Mouse (Mus musculus): ENCODE measurements at regions not wholly inside any gene's neighbourhood (a gene's known extent, or its start where the extent isn't known, plus 50 kb on each side); places are given as distances from the start of the nearest gene placed in this dataset.
"Not testable (repeated sequence)": the region's sequence is repeated elsewhere in the genome, so short reads cannot be mapped to it uniquely, and the experiment has no call there.

DNA sequence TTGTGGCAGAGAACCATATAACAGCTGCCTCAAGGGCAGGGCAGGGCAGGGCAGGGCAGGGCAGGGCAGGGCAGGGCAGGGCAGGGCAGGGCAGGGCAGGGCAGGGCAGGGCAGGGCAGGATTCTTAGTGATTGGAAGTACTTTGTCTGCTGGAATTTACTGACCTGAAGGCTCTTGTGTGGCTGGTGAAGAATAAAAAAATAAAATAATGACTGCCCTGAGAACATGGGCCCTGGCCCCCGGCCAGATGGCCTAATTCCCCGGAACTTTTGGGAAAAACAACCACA, 169.3 kb downstream of the Qk start:
- 33% methylated on average over 2 of the region's 2 CpGs for WGBS
- not testable (repeated sequence) for H3K9ac ChIP-seq (replicated peaks; ENCODE audit: low read depth); H3K9me3 ChIP-seq (ENCODE audit: low read length); H3K4me1 ChIP-seq (ENCODE audit: insufficient read depth, low read depth, low read length); H3K4me2 ChIP-seq (replicated peaks; ENCODE audit: low read depth, low read length); H3K27me3 ChIP-seq (replicated peaks; ENCODE audit: insufficient read depth, low read length); H3K36me3 ChIP-seq (ENCODE audit: insufficient read depth, low read length); H3K4me3 ChIP-seq (ENCODE audit: low read depth, low read length)
- peak overlapping the region; percentile 78 for H3K27ac ChIP-seq (ENCODE audit: low read length)
- ATAC-seq (peak; percentile 91), DNase-seq (ENCODE audit: low spot score) (peak; percentile 84)

DNA sequence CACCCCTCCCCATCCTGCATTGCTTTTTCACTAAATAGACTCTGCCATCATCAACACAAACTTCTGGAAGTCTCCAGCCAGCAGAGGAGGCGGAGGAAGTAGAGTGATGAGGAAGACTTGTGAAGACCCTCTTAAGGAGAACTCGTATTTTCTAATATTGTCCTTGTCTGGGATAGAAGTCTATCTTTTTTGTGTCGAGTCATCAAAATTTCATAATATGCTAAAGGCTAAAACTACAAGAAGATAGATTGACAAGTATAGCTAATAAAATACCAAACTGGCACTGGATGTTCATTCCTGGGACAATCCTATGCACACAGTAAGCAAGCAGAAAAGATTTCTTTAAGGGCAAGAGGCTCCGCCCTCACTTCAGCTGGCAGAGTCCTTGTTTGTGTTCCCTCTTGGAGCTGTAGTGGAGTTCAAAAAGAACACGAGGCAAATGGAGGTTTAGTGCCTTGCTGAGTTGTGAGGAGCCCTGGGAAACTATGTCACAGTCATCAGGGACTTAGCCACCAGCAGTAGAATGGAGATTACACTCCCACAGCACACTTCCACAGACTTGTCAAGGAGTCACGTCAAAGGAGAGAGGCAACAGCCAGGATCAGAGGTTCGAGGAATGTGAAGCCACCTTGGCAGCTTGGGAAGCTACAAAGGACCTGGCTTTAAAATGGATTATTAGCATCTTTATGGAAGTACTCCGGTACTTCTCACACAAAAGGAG, 169.8 kb downstream of the Qk start:
- no peak overlapping the region for H3K4me2 ChIP-seq (replicated peaks; ENCODE audit: low read depth, low read length)
- H3K4me3 ChIP-seq (ENCODE audit: low read depth, low read length), result no peak overlapping the region
- peak overlapping the region; percentile 78 for H3K27ac ChIP-seq (ENCODE audit: low read length)
- H3K27me3 ChIP-seq (replicated peaks; ENCODE audit: insufficient read depth, low read length), result no peaks in the 10 kb centered on the region
- no peaks in the 10 kb centered on the region for H3K4me1 ChIP-seq (ENCODE audit: insufficient read depth, low read depth, low read length)
- WGBS, result 57% methylated on average over 8 of the region's 8 CpGs
- DNase-seq (ENCODE audit: low spot score), result peak; percentile 89
- no peaks in the 10 kb centered on the region for H3K36me3 ChIP-seq (ENCODE audit: insufficient read depth, low read length)
- peak; percentile 88 for TF ChIP-seq EP300 (IDR thresholded peaks at IDR 0.05)
- TF ChIP-seq CTCF (IDR thresholded peaks at IDR 0.05), result no peak
- no peak overlapping the region for H3K9ac ChIP-seq (replicated peaks; ENCODE audit: low read depth)
- H3K9me3 ChIP-seq (ENCODE audit: low read length), result no peaks in the 10 kb centered on the region
- ATAC-seq, result peak; percentile 93

DNA sequence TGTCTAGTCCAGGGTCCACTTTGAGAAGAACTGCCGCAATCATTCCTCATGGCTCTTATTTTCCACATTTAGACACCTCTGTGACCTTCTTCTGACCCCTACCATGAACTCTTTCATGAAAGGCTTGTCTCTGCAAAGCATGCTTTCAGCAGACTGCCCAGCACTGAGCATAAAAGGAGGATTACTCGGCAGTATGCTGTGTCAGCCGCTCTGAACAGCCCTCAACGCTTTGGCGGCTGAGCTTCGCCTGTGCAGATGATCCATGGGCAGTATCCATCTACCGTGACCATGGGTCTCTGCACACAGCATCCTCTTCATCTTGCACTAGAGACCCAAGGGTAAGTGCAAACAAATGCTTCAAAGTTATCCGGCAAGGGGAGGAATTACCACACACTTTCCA, 172.5 kb downstream of the Qk start:
- Histone ChIP-seq H3K27ac (ENCODE audit: low read length) (no peak overlapping the region), H3K9ac (replicated peaks; ENCODE audit: low read depth) (no peak overlapping the region), H3K27me3 (replicated peaks; ENCODE audit: insufficient read depth, low read length) (no peaks in the 10 kb centered on the region), H3K36me3 (ENCODE audit: insufficient read depth, low read length) (no peaks in the 10 kb centered on the region), H3K4me2 (replicated peaks; ENCODE audit: low read depth, low read length) (no peak overlapping the region), H3K4me3 (ENCODE audit: low read depth, low read length) (no peak overlapping the region), H3K9me3 (ENCODE audit: low read length) (no peaks in the 10 kb centered on the region), H3K4me1 (ENCODE audit: insufficient read depth, low read depth, low read length) (no peaks in the 10 kb centered on the region)
- DNase-seq (ENCODE audit: low spot score), result no peak
- 54% methylated on average over 8 of the region's 8 CpGs for WGBS
- TF ChIP-seq CTCF (IDR thresholded peaks at IDR 0.05) (no peak), EP300 (IDR thresholded peaks at IDR 0.05) (no peak)
- ATAC-seq, result no peak

DNA sequence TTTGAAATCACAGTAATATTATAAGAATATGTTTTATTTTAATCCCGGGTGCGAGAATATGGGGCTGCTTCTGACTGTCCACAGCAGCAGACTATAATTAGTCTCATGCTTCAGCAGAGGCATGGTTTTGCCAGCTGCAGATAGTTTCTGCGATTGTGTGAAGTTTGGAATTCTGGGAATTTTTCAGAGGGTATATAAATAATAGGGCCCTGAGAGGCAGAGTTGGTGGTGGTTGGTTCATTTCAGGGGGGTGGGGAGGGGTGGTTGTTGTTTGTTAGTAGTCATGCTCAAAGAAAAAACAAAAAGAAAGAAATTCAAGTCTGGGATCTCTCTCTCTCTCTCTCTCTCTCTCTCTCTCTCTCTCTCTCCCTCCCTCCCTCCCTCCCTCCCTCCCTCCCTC, 173.1 kb downstream of the Qk start:
- 64% methylated on average over 3 of the region's 3 CpGs for WGBS
- Histone ChIP-seq H3K36me3 (ENCODE audit: insufficient read depth, low read length) (no peaks in the 10 kb centered on the region), H3K4me2 (replicated peaks; ENCODE audit: low read depth, low read length) (no peak overlapping the region), H3K9me3 (ENCODE audit: low read length) (no peaks in the 10 kb centered on the region), H3K4me1 (ENCODE audit: insufficient read depth, low read depth, low read length) (no peaks in the 10 kb centered on the region), H3K9ac (replicated peaks; ENCODE audit: low read depth) (no peak overlapping the region), H3K27ac (ENCODE audit: low read length) (no peak overlapping the region), H3K27me3 (replicated peaks; ENCODE audit: insufficient read depth, low read length) (no peaks in the 10 kb centered on the region), H3K4me3 (ENCODE audit: low read depth, low read length) (no peak overlapping the region)
- no peak for TF ChIP-seq CTCF (IDR thresholded peaks at IDR 0.05)
- no peak for TF ChIP-seq EP300 (IDR thresholded peaks at IDR 0.05)
- DNase-seq (ENCODE audit: low spot score) (no peak), ATAC-seq (no peak)

DNA sequence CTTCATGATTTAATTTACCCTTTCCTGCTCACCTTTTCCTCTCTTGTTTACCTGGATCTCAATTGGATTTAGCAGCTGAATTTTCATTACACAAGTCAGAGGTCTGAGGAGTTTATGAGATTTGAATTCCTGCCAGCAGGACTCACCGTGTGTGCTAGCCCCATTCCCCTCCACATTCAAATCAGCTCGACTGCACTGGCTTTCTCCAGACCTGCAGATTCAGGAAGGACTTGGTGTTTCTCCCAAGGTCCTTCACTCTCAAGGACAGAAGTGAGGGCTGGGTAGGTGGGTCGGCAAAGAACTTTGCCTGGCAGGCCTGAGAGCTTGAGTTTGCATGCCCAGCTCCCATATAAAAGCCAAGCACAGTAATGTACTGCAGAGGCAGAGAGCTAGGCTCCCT, 180.8 kb downstream of the Qk start:
- H3K36me3 ChIP-seq (ENCODE audit: insufficient read depth, low read length), result no peaks in the 10 kb centered on the region
- no peak overlapping the region for H3K9ac ChIP-seq (replicated peaks; ENCODE audit: low read depth)
- ATAC-seq (peak; percentile 52; the same call in 1 of the 2 replicates), DNase-seq (ENCODE audit: low spot score) (peak; percentile 45)
- 16% methylated on average over 3 of the region's 3 CpGs for WGBS
- no peak overlapping the region for H3K4me2 ChIP-seq (replicated peaks; ENCODE audit: low read depth, low read length)
- H3K27me3 ChIP-seq (replicated peaks; ENCODE audit: insufficient read depth, low read length), result no peaks in the 10 kb centered on the region
- no peak overlapping the region for H3K4me3 ChIP-seq (ENCODE audit: low read depth, low read length)
- no peak for TF ChIP-seq EP300 (IDR thresholded peaks at IDR 0.05)
- TF ChIP-seq CTCF (IDR thresholded peaks at IDR 0.05), result peak; percentile 16; the same call in 1 of the 2 replicates
- H3K4me1 ChIP-seq (ENCODE audit: insufficient read depth, low read depth, low read length), result no peaks in the 10 kb centered on the region; the same call in 1 of the 2 replicates
- H3K9me3 ChIP-seq (ENCODE audit: low read length), result no peaks in the 10 kb centered on the region
- no peak overlapping the region for H3K27ac ChIP-seq (ENCODE audit: low read length)

DNA sequence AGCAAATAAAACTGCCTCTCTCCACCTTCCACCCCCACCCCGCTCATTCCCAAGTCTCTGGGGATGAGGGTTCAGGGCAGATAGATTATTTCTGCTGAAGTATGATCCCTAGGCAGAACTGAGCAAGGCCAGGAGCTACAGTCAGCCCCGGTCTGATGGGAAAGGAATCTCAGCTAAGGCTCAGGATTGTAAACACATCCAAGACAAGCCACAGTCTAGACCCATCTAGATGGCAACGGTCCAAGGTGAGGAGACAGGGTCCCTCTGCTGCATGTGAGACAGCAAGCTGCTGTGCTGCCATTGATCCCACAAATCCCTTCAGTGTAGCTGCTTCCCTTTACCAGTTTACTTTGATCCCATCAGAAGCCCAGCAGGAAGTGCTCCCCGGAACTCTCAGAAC, 181.3 kb downstream of the Qk start:
- WGBS, result 24% methylated on average over 4 of the region's 4 CpGs
- TF ChIP-seq CTCF (IDR thresholded peaks at IDR 0.05) (no peak), EP300 (IDR thresholded peaks at IDR 0.05) (no peak)
- DNase-seq (ENCODE audit: low spot score) (no peak), ATAC-seq (0 out of 2 replicates have a peak, but pooled peaks have one; percentile 23)
- Histone ChIP-seq H3K27me3 (replicated peaks; ENCODE audit: insufficient read depth, low read length) (no peaks in the 10 kb centered on the region), H3K9ac (replicated peaks; ENCODE audit: low read depth) (no peak overlapping the region), H3K36me3 (ENCODE audit: insufficient read depth, low read length) (no peaks in the 10 kb centered on the region), H3K27ac (ENCODE audit: low read length) (no peak overlapping the region), H3K4me3 (ENCODE audit: low read depth, low read length) (no peak overlapping the region), H3K4me2 (replicated peaks; ENCODE audit: low read depth, low read length) (no peak overlapping the region), H3K4me1 (ENCODE audit: insufficient read depth, low read depth, low read length) (no peaks in the 10 kb centered on the region; the same call in 1 of the 2 replicates), H3K9me3 (ENCODE audit: low read length) (no peaks in the 10 kb centered on the region)

DNA sequence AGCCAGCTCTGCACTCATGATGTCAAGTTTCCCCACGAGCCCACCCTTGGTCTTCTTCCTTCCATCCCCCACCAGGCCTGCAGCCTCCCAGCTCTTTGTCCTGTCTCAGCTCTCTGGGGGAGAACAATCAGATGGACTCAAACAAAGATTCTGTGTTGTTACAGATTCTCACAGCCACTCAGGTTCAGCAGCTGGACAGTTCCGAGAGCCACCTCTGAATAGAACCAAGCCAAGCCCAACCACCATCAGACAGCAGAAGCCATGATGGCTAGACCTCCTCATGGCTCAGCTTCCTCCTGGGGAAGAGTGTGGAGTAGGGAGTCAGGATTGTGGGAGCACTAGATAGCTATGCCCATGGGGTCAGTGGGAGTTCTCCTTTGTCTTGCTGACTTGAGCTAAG, 184.5 kb downstream of the Qk start:
- TF ChIP-seq CTCF (IDR thresholded peaks at IDR 0.05) (no peak), EP300 (IDR thresholded peaks at IDR 0.05) (no peak)
- DNase-seq (ENCODE audit: low spot score) (peak; percentile 29), ATAC-seq (no peak)

More for the DNA sequence above, 184.5 kb downstream of the Qk start:
- no peaks in the 10 kb centered on the region for H3K36me3 ChIP-seq (ENCODE audit: insufficient read depth, low read length)
- no peak overlapping the region for H3K9ac ChIP-seq (replicated peaks; ENCODE audit: low read depth)
- H3K4me2 ChIP-seq (replicated peaks; ENCODE audit: low read depth, low read length), result no peak overlapping the region
- H3K27me3 ChIP-seq (replicated peaks; ENCODE audit: insufficient read depth, low read length), result no peaks in the 10 kb centered on the region
- H3K4me3 ChIP-seq (ENCODE audit: low read depth, low read length), result no peak overlapping the region
- 59% methylated on average over 2 of the region's 2 CpGs for WGBS
- no peaks in the 10 kb centered on the region; the same call in 1 of the 2 replicates for H3K4me1 ChIP-seq (ENCODE audit: insufficient read depth, low read depth, low read length)
- H3K27ac ChIP-seq (ENCODE audit: low read length), result no peak overlapping the region
- no peaks in the 10 kb centered on the region for H3K9me3 ChIP-seq (ENCODE audit: low read length)

Measured in lung, postnatal 0 days (tissue).